Mouse (Mus musculus): Measurements from ENCODE around the gene Xxylt1.

DNA sequence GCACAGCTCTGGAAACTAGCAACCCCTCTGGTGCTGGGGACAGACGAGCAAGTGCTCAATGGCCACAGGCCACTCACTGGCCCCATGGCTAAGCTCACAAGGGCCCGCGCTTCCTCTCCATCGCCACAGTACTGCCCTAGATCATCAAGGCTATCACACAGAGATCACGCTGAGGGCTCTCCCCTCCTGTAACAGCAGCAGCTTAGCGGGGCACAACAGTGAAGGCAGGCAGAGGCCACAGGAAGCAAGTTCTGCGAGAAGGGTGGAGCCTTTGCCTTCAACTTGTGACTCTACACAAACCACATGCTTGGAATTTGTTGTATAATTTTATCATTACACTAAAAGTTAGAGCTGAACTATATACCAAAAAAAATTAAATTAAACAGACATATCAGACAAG, 46.0 kb downstream of the Xxylt1 start:
- TF ChIP-seq ETS1 (IDR thresholded peaks at IDR 0.05; ENCODE audit: low read depth, low read length) (no peak), USF2 (IDR thresholded peaks at IDR 0.05; ENCODE audit: borderline replicate concordance in 1 of 2, insufficient read depth in 1 of 2, low read depth in 1 of 2, low read length in 2 of 2) (no peak), MAX (IDR thresholded peaks at IDR 0.05; ENCODE audit: low read length) (no peak), CTCF (IDR thresholded peaks at IDR 0.05 in 2 of 3, conservative IDR thresholded peaks at IDR 0.05 in 1 of 3; ENCODE audit: control insufficient read depth in 1 of 3, insufficient read depth in 1 of 3, low read depth in 2 of 3, low read length in 3 of 3, poor library complexity in 1 of 3, severe bottlenecking in 1 of 3) (no peak), TCF12 (IDR thresholded peaks at IDR 0.05; ENCODE audit: low read depth, low read length) (no peak), MYC (IDR thresholded peaks at IDR 0.05; ENCODE audit: low read depth, low read length) (no peak), POLR2A (IDR thresholded peaks at IDR 0.05; ENCODE audit: control insufficient read depth in 1 of 2, insufficient read depth in 1 of 2, low read depth in 1 of 2, low read length in 2 of 2, poor library complexity in 1 of 2) (no peak), EP300 (IDR thresholded peaks at IDR 0.05; ENCODE audit: low read depth in 1 of 2, low read length in 2 of 2) (no peak), ZKSCAN1 (IDR thresholded peaks at IDR 0.05; ENCODE audit: low read depth, low read length) (no peak), UBTF (IDR thresholded peaks at IDR 0.05; ENCODE audit: borderline replicate concordance, insufficient read depth, low read depth, low read length) (no peak), HCFC1 (IDR thresholded peaks at IDR 0.05; ENCODE audit: low read depth, low read length) (no peak), POLR2AphosphoS5 (IDR thresholded peaks at IDR 0.05; ENCODE audit: borderline replicate concordance, low read depth, low read length) (no peak), MAZ (IDR thresholded peaks at IDR 0.05; ENCODE audit: low read depth, low read length) (no peak)

All from MEL (cell line).